Mouse (Mus musculus) thymus, adult 2 months (tissue): ENCODE results near the gene Lpin1. TPM values are rescaled to one million over a fixed set of nuclear protein-coding genes. Genes with fewer than 3 reads are reported as not detected.

ENCODE experiments used
- DNase-seq: peaks from one replicate; pipeline ENCODE4 v3.0.0; 2021
- H3K27ac ChIP-seq: fragments of 200-500 bp; 2 replicates; pipeline ENCODE4 v1.5.1; 2012; ENCODE audit warnings: low read length, control low read depth; ENCODE audit not compliant: control insufficient read depth, insufficient read depth
- H3K27me3 ChIP-seq: fragments of 200-500 bp; 2 replicates; pipeline ENCODE4 v1.6.1; 2012; ENCODE audit warnings: mild to moderate bottlenecking, low read length, moderate library complexity, mixed read lengths; ENCODE audit not compliant: control insufficient read depth, insufficient read depth
- H3K36me3 ChIP-seq: fragments of 200-500 bp; 2 replicates; pipeline ENCODE4 v1.6.1; 2012; ENCODE audit warnings: mild to moderate bottlenecking, low read length, moderate library complexity; ENCODE audit not compliant: control insufficient read depth, insufficient read depth
- H3K4me1 ChIP-seq: fragments of 200-500 bp; replicated peaks from 2 replicates; pipeline ENCODE4 v1.6.1; 2012; ENCODE audit warnings: low read length; ENCODE audit not compliant: control insufficient read depth, insufficient read depth
- H3K4me3 ChIP-seq: fragments of 200-500 bp; 2 replicates; pipeline ENCODE4 v1.5.1; 2012; ENCODE audit warnings: mild to moderate bottlenecking, low read length, control low read depth, moderate library complexity; ENCODE audit not compliant: control insufficient read depth, insufficient read depth
- CTCF ChIP-seq: fragments of 200-500 bp; IDR thresholded peaks from 2 replicates; pipeline ENCODE4 v1.5.1; 2012; ENCODE audit warnings: mild to moderate bottlenecking, control low read depth, low read length, moderate library complexity, borderline replicate concordance; ENCODE audit not compliant: control insufficient read depth, poor library complexity, insufficient read depth; ENCODE audit errors: extremely low read depth
- POLR2A ChIP-seq: fragments of 200-500 bp; IDR thresholded peaks from 2 replicates; pipeline ENCODE4 v1.6.1; 2012; ENCODE audit warnings: mild to moderate bottlenecking, low read length, control low read depth, moderate library complexity; ENCODE audit not compliant: control insufficient read depth, poor library complexity, insufficient read depth; ENCODE audit errors: extremely low read depth
- WGBS: fragments of 180-500 bp; shearing (Covaris S2); methylation state at CpG from one replicate; pipeline ENCODE4 v1.1.7; 2018; 5-methylcytosine and 5-hydroxymethylcytosine counted together
- polyA plus RNA-seq: library from polyadenylated mRNA; depleted of rRNA; stranded (reverse); fragments of >200 nt; gene quantifications from 2 replicates; pipeline ENCODE4 v1.2.3, GENCODE M21; 2012

Gene Lpin1
- polyA plus RNA-seq, 1 experiment = 24.3 TPM

DNA sequence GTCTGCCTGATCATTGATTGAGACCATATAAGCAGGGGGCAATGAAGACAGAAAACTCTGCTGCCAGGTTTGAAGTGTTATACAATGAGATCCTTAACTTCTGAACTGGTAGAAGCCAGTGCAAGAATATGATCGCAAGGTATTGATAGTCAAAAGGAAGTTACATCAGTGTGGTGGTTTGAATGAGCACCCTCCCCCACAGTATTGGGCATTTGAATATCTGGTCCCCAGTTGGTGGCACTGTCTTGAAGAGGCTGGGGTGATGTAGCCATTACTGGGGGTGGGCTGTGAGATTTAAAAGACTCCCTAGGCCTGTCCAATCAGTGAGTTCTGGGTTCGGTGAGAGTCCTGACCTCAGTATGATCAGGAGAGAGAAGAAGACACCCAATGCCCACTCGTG, 27.5 kb downstream of the Lpin1 start:
- Histone ChIP-seq H3K27me3 (no peaks in the 10 kb centered on the region), H3K36me3 (peaks cover 3% of the 10 kb centered on the region; the same call in 1 of the 2 replicates), H3K4me3 (no peak overlapping the region), H3K4me1 (peaks cover 16% of the 10 kb centered on the region), H3K27ac (no peak overlapping the region)
- 82% methylated on average over 3 of the region's 3 CpGs for WGBS
- TF ChIP-seq POLR2A (no peak), CTCF (no peak)
- no peak for DNase-seq

DNA sequence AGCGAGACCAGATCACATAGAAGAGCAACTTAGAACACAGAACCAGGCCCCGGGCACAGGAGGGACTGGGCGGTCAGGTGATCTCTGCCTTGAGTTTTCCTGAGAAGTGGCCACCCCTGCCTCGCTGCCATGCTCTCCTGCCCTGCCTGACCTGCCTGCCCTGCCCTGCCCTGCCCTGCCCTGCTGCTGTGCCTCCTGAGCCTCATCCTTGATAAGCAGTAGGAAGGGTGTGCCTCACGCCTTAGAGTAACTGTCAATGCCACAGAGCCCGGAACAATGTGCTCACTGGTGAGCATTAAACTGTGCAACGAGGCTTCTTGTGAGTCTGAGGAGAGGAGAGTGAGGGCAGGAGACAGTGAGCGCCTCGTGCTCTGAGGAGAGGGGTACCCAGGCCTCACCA, 30.5 kb downstream of the Lpin1 start:
- H3K4me3 ChIP-seq = no peak overlapping the region
- peaks cover 13% of the 10 kb centered on the region for H3K4me1 ChIP-seq
- H3K27ac ChIP-seq = no peak overlapping the region
- 94% methylated on average over 9 of the region's 9 CpGs for WGBS
- TF ChIP-seq POLR2A (no peak), CTCF (no peak)
- no peaks in the 10 kb centered on the region for H3K27me3 ChIP-seq
- DNase-seq = no peak
- H3K36me3 ChIP-seq = peaks cover 3% of the 10 kb centered on the region; the same call in 1 of the 2 replicates

DNA sequence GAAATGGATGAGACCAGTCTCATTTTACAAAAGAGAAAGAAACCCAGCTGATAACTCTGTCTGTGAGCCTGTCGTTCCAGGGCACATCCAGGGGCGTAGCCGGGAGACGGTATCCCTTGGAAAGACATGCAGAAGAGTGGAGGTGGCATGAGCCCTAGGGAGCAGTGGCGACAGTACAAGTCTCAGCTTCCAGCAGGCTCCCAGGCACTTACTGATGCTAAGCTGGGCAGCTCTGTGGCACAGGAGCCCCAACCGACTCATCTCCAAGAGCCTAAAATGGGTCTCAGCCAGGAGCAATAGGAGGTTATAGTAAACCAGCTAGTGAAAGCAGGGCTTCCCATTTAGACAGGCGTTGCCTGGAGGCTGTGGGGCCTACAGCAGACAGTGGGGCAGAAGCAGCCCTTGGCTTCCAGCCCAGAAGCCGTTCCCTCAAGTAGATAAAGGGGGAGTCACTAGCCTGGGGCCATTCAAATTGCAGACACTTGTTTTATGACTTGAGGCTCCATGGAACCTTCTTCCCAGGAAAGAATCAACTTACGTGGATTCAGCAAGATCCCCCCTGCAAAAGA, 33.0 kb downstream of the Lpin1 start:
- H3K4me3 ChIP-seq = no peak overlapping the region
- 0 out of 2 replicates have a peak, but pooled peaks cover 1% of the 10 kb centered on the region for H3K4me1 ChIP-seq
- DNase-seq = no peak
- no peak overlapping the region for H3K27ac ChIP-seq
- no peaks in the 10 kb centered on the region for H3K27me3 ChIP-seq
- 92% methylated on average over 9 of the region's 9 CpGs for WGBS
- peaks cover 3% of the 10 kb centered on the region; the same call in 1 of the 2 replicates for H3K36me3 ChIP-seq
- TF ChIP-seq CTCF (no peak), POLR2A (no peak)

- Histone ChIP-seq H3K4me3 (no peak overlapping the region), H3K4me1 (peaks cover 10% of the 10 kb centered on the region), H3K27ac (no peak overlapping the region), H3K27me3 (no peaks in the 10 kb centered on the region), H3K36me3 (no peaks in the 10 kb centered on the region)
- no peak for DNase-seq
- TF ChIP-seq CTCF (no peak), POLR2A (no peak)
- WGBS = 95% methylated on average over 10 of the region's 10 CpGs
Observed at GRCm38 (mm10) chr12:16571278-16571677, 39.5 kb downstream of the Lpin1 start.

DNA sequence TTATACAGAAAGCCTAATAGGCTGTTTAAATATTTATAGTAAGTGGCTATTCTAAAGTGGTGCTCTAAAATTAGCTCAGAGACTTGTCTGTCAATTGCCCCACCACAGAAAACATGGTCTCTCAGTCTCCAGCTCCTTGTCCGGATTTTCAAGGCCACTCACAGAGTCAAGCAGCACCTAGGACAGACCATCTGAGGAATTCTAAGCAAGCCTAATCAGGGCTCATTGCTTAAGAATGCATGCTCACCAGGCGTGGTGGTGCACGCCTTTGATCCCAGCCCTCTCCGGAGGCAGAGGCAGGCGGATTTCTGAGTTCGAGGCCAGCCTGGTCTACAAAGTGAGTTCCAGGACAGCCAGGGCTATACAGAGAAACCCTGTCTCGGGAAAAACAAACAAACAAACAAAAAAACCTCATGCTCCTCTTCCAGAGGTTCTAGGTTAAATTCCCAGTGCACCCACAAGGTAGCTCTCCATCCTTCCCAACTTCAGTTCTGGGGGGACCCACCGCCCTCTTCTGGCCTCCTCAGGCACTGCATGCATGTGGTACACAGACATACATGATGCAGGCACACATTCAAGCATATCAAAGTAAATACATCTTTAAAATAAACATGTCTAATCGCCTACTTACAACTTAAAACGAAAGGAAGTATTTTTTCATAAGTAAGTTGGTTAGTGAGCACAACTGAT, 40.2 kb downstream of the Lpin1 start:
- peak; percentile 29 for DNase-seq

GRCm38 (mm10) chr12:16568936-16569650, 41.7 kb downstream of the Lpin1 start:
- TF ChIP-seq POLR2A (no peak), CTCF (no peak)
- Histone ChIP-seq H3K4me1 (peaks cover 10% of the 10 kb centered on the region), H3K27me3 (no peaks in the 10 kb centered on the region), H3K27ac (peak overlapping the region; percentile 80), H3K4me3 (peak overlapping the region; percentile 25), H3K36me3 (peaks cover 6% of the 10 kb centered on the region)
- DNase-seq = peak; percentile 31
- 11% methylated on average over 11 of the region's 11 CpGs for WGBS

More for the DNA sequence above, 40.2 kb downstream of the Lpin1 start:
- no peak for TF ChIP-seq POLR2A
- no peak for TF ChIP-seq CTCF
- Histone ChIP-seq H3K27ac (no peak overlapping the region), H3K4me1 (peaks cover 10% of the 10 kb centered on the region), H3K27me3 (no peaks in the 10 kb centered on the region), H3K4me3 (no peak overlapping the region), H3K36me3 (no peaks in the 10 kb centered on the region; the same call in 1 of the 2 replicates)
- WGBS = 97% methylated on average over 10 of the region's 10 CpGs
